Mouse (Mus musculus) liver, embryonic 14.5 days (tissue): Measurements from ENCODE around the gene Dcaf7.

Experiments used
- CTCF ChIP-seq: IDR thresholded peaks from 2 replicates; pipeline ENCODE4 v1.5.1; 2016; ENCODE audit warnings: antibody characterized with exemption, low read depth, control low read depth
- EP300 ChIP-seq: IDR thresholded peaks from 2 replicates; pipeline ENCODE4 v1.6.1; 2016; ENCODE audit warnings: antibody characterized with exemption, low read depth

DNA sequence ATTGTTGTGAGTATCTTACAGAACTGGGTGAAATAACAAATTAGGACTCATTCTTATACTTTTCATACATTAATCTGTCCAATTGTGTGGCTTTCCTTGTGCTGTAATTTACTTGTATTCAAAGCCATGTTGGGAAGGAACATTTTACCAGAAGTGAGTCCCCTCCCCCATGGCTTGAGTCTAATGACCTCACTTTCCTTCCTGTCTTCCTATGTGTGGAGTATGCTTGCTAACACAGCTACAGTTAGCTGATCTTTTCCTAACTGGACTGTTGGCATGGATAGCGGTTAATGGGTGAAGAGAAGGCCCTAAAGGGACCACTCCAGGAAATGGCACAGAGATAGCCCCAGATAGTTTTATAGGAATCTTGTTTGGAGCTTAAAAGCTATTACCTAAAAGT is 61.6 kb downstream of the Dcaf7 start:
- TF ChIP-seq CTCF = no peak
- no peak for TF ChIP-seq EP300
